Mouse (Mus musculus): ENCODE measurements at regions not wholly inside any gene's neighbourhood (a gene's known extent, or its start where the extent isn't known, plus 50 kb on each side); places are given as distances from the start of the nearest gene placed in this dataset.
"Not testable (repeated sequence)": the region's sequence is repeated elsewhere in the genome, so short reads cannot be mapped to it uniquely, and the experiment has no call there.

GRCm38 (mm10) chr9:113177181-113177917 is 530.7 kb downstream of the Pdcd6ip start:
- DNase-seq (ENCODE audit: low read depth, low spot score) = no peak

GRCm38 (mm10) chr9:113171767-113172405 is 536.2 kb downstream of the Pdcd6ip start:
- no peak for DNase-seq (ENCODE audit: low read depth, low spot score)

GRCm38 (mm10) chr9:113162897-113163874 is 544.9 kb downstream of the Pdcd6ip start:
- no peak for DNase-seq (ENCODE audit: low read depth, low spot score)

- DNase-seq (ENCODE audit: low read depth, low spot score) = no peak
Observed at GRCm38 (mm10) chr9:113160011-113160410, 548.0 kb downstream of the Pdcd6ip start.

- no peak for DNase-seq (ENCODE audit: low read depth, low spot score)
Observed at GRCm38 (mm10) chr9:113158080-113158479, 550.0 kb downstream of the Pdcd6ip start.

- DNase-seq (ENCODE audit: low read depth, low spot score) = no peak
Observed at GRCm38 (mm10) chr9:113157474-113158076, 550.5 kb downstream of the Pdcd6ip start.

- no peak for DNase-seq (ENCODE audit: low read depth, low spot score)
Observed at GRCm38 (mm10) chr9:113156707-113157106, 551.4 kb downstream of the Pdcd6ip start.

GRCm38 (mm10) chr9:113149084-113149483 is 559.0 kb downstream of the Pdcd6ip start:
- no peak for DNase-seq (ENCODE audit: low read depth, low spot score)

GRCm38 (mm10) chr9:113146571-113146970 is 561.5 kb downstream of the Pdcd6ip start:
- DNase-seq (ENCODE audit: low read depth, low spot score) = no peak

- no peak for DNase-seq (ENCODE audit: low read depth, low spot score)
Observed at GRCm38 (mm10) chr9:113145036-113145435, 563.0 kb downstream of the Pdcd6ip start.

GRCm38 (mm10) chr9:113134611-113135010 is 573.4 kb downstream of the Pdcd6ip start:
- no peak for DNase-seq (ENCODE audit: low read depth, low spot score)

GRCm38 (mm10) chr9:113123004-113123692 is 584.9 kb downstream of the Pdcd6ip start:
- no peak for DNase-seq (ENCODE audit: low read depth, low spot score)

GRCm38 (mm10) chr9:113122253-113122749 is 585.8 kb downstream of the Pdcd6ip start:
- no peak for DNase-seq (ENCODE audit: low read depth, low spot score)

GRCm38 (mm10) chr9:113120385-113120784 is 587.7 kb downstream of the Pdcd6ip start:
- no peak for DNase-seq (ENCODE audit: low read depth, low spot score)

GRCm38 (mm10) chr9:113119721-113120120 is 588.3 kb downstream of the Pdcd6ip start:
- DNase-seq (ENCODE audit: low read depth, low spot score) = no peak

- DNase-seq (ENCODE audit: low read depth, low spot score) = no peak
Observed at GRCm38 (mm10) chr9:113115576-113115975, 592.5 kb downstream of the Pdcd6ip start.

- no peak for DNase-seq (ENCODE audit: low read depth, low spot score)
Observed at GRCm38 (mm10) chr9:113112753-113113152, 595.3 kb downstream of the Pdcd6ip start.

- no peak for DNase-seq (ENCODE audit: low read depth, low spot score)
Observed at GRCm38 (mm10) chr9:113101733-113102132, 606.3 kb downstream of the Pdcd6ip start.

GRCm38 (mm10) chr9:113100641-113101040 is 607.4 kb downstream of the Pdcd6ip start:
- no peak for DNase-seq (ENCODE audit: low read depth, low spot score)

- DNase-seq (ENCODE audit: low read depth, low spot score) = not testable (repeated sequence)
Observed at GRCm38 (mm10) chr9:113095421-113095820, 612.6 kb downstream of the Pdcd6ip start.

Measured in 3T3-L1 (cell line).